Mouse (Mus musculus) E14TG2a.4 (cell line): Measurements from ENCODE around the gene Gm42674.

ENCODE experiments used
- CTCF ChIP-seq: conservative IDR thresholded peaks from 2 replicates; pipeline ENCODE4 v1.5.1; 2014; ENCODE audit warnings: low read length
- POU5F1 ChIP-seq: IDR thresholded peaks from 2 replicates; pipeline ENCODE4 v1.6.1; 2014; ENCODE audit warnings: low read length, borderline replicate concordance

DNA sequence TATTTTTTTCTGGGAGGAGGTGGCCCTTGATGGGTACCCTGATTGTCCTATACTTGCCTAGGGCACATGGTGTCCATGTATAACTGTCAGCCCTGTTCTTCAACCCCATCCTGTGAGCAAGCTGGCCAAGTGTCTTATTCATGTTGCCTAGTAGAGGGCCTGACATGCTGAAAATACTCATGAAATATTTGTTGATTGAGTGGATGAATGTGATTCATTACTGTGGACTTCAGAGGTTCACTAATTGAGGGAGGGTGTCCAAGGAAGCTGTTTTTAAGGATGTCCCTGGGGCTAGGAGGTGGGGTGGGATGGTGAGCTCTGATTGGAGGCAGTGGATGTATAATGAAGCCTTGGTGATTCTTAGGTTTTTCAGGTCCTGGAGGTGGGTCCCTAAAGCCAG, 52.0 kb downstream of the Gm42674 start, which contains the start of gene S100a7a:
- TF ChIP-seq CTCF (no peak), POU5F1 (no peak)
